Mouse (Mus musculus) limb, embryonic 15.5 days (tissue): ENCODE measurements around the gene Rpl19. TPM values are rescaled to one million over a fixed set of nuclear protein-coding genes. Genes with fewer than 3 reads are reported as not detected.
A peak's percentile ranks its signal among the peaks of the same experiment; 100 is the strongest.

Experiments
- ATAC-seq: fragments of 200-750 bp; cut with Nextera tagmentation; 2 replicates; pipeline ENCODE4 v1.8.0; 2017; ENCODE audit warnings: low read depth, moderate TSS enrichment; ENCODE audit not compliant: insufficient number of reproducible peaks, low FRiP score, low TSS enrichment
- H3K27ac ChIP-seq: fragments of 300-500 bp; sonication (generic); 2 replicates; pipeline ENCODE4 v1.5.1; 2015; ENCODE audit warnings: moderate library complexity, mild to moderate bottlenecking, inconsistent platforms
- H3K27me3 ChIP-seq: fragments of 300-500 bp; sonication (generic); 2 replicates; pipeline ENCODE4 v1.6.1; 2015; ENCODE audit warnings: inconsistent platforms
- H3K36me3 ChIP-seq: fragments of 300-500 bp; sonication (generic); 2 replicates; pipeline ENCODE4 v1.6.1; 2015; ENCODE audit warnings: inconsistent platforms
- H3K4me1 ChIP-seq: fragments of 300-500 bp; sonication (generic); 2 replicates; pipeline ENCODE4 v1.6.1; 2015; ENCODE audit warnings: inconsistent platforms
- H3K4me2 ChIP-seq: fragments of 300-500 bp; sonication (generic); 2 replicates; pipeline ENCODE4 v1.6.1; 2015; ENCODE audit warnings: mild to moderate bottlenecking, inconsistent platforms
- H3K4me3 ChIP-seq: fragments of 300-500 bp; sonication (generic); 2 replicates; pipeline ENCODE4 v1.5.1; 2015; ENCODE audit warnings: mild to moderate bottlenecking, inconsistent platforms
- H3K9ac ChIP-seq: fragments of 300-500 bp; sonication (generic); 2 replicates; pipeline ENCODE4 v1.6.1; 2015; ENCODE audit warnings: inconsistent platforms
- H3K9me3 ChIP-seq: fragments of 300-500 bp; sonication (generic); 2 replicates; pipeline ENCODE4 v1.6.1; 2016; ENCODE audit warnings: inconsistent platforms
- WGBS: fragments of 180-500 bp; shearing (Covaris S2); methylation state at CpG from one replicate; pipeline ENCODE4 v1.1.7; 2015; 5-methylcytosine and 5-hydroxymethylcytosine counted together
- polyA plus RNA-seq: library from polyadenylated mRNA; unstranded; fragments of >200 nt; fragmentation: Nextera tagmentation; extraction: Ambion mirVana; gene quantifications from 2 replicates; pipeline ENCODE4 v1.2.1, GENCODE M21; 2015

The Rpl19 gene
- polyA plus RNA-seq, 1 experiment from 2014 or later = 1,062 TPM

- Histone ChIP-seq H3K27me3 (no peaks in the 10 kb centered on the region), H3K9ac (peak overlapping the region; percentile 99), H3K4me1 (peaks cover 14% of the 10 kb centered on the region), H3K9me3 (no peaks in the 10 kb centered on the region), H3K4me2 (peak overlapping the region; percentile 67), H3K4me3 (peak overlapping the region; percentile 83), H3K27ac (peak overlapping the region; percentile 87; the same call in 1 of the 2 replicates), H3K36me3 (peaks cover 35% of the 10 kb centered on the region)
- 15% methylated on average over 7 of the region's 7 CpGs for WGBS
- ATAC-seq = no peak
Measured at GRCm38 (mm10) chr11:98027785-98028184, 1.3 kb downstream of the Rpl19 start.

- no peak overlapping the region for H3K27ac ChIP-seq
Measured at GRCm38 (mm10) chr11:98030701-98031442, 4.4 kb downstream of the Rpl19 start.

GRCm38 (mm10) chr11:98031443-98031770 is 4.9 kb downstream of the Rpl19 start:
- no peak for ATAC-seq
- H3K4me1 ChIP-seq = peaks cover 21% of the 10 kb centered on the region
- H3K36me3 ChIP-seq = peaks cover 35% of the 10 kb centered on the region
- peaks cover 7% of the 10 kb centered on the region for H3K27me3 ChIP-seq
- H3K4me3 ChIP-seq = no peak overlapping the region
- no peaks in the 10 kb centered on the region for H3K9me3 ChIP-seq
- H3K27ac ChIP-seq = no peak overlapping the region
- H3K4me2 ChIP-seq = no peak overlapping the region
- H3K9ac ChIP-seq = no peak overlapping the region
- 9% methylated on average over 5 of the region's 5 CpGs for WGBS

More at GRCm38 (mm10) chr11:98030701-98031442, 4.4 kb downstream of the Rpl19 start:
- ATAC-seq = no peak
- no peak overlapping the region for H3K4me2 ChIP-seq
- H3K9me3 ChIP-seq = no peaks in the 10 kb centered on the region
- peaks cover 18% of the 10 kb centered on the region for H3K4me1 ChIP-seq
- H3K9ac ChIP-seq = no peak overlapping the region
- no peak overlapping the region for H3K4me3 ChIP-seq
- peaks cover 35% of the 10 kb centered on the region for H3K36me3 ChIP-seq
- peaks cover 2% of the 10 kb centered on the region for H3K27me3 ChIP-seq
- 48% methylated on average over 5 of the region's 5 CpGs for WGBS

GRCm38 (mm10) chr11:98034061-98034460 is 7.6 kb downstream of the Rpl19 start:
- Histone ChIP-seq H3K4me3 (no peak overlapping the region), H3K9me3 (no peaks in the 10 kb centered on the region), H3K27me3 (peaks cover 14% of the 10 kb centered on the region), H3K4me2 (no peak overlapping the region), H3K27ac (no peak overlapping the region), H3K4me1 (peaks cover 28% of the 10 kb centered on the region), H3K36me3 (peaks cover 23% of the 10 kb centered on the region), H3K9ac (no peak overlapping the region)
- no peak for ATAC-seq
- WGBS = 77% methylated on average over 5 of the region's 5 CpGs

- H3K4me2 ChIP-seq = no peak overlapping the region
- H3K27ac ChIP-seq = no peak overlapping the region
- peaks cover 28% of the 10 kb centered on the region for H3K4me1 ChIP-seq
- H3K27me3 ChIP-seq = peaks cover 14% of the 10 kb centered on the region
- peaks cover 16% of the 10 kb centered on the region for H3K36me3 ChIP-seq
- 32% methylated on average over 4 of the region's 4 CpGs for WGBS
- no peak for ATAC-seq
- H3K9me3 ChIP-seq = no peaks in the 10 kb centered on the region
- no peak overlapping the region for H3K4me3 ChIP-seq
- H3K9ac ChIP-seq = no peak overlapping the region
Measured at GRCm38 (mm10) chr11:98034840-98035239, 8.3 kb downstream of the Rpl19 start.

- peaks cover 4% of the 10 kb centered on the region for H3K36me3 ChIP-seq
- H3K27ac ChIP-seq = no peak overlapping the region
- peak overlapping the region; percentile 61 for H3K4me2 ChIP-seq
- 0 out of 2 replicates have a peak overlapping the region, but pooled peaks have one; percentile 8 for H3K9ac ChIP-seq
- ATAC-seq = peak; percentile 41
- H3K9me3 ChIP-seq = no peaks in the 10 kb centered on the region
- peak overlapping the region; percentile 31 for H3K4me3 ChIP-seq
- WGBS = 4% methylated on average over 27 of the region's 27 CpGs
- peaks cover 14% of the 10 kb centered on the region for H3K27me3 ChIP-seq
- peaks cover 28% of the 10 kb centered on the region for H3K4me1 ChIP-seq
Measured at GRCm38 (mm10) chr11:98035977-98036377, 9.5 kb downstream of the Rpl19 start.

GRCm38 (mm10) chr11:98037871-98038270 is 11.4 kb downstream of the Rpl19 start:
- H3K9ac ChIP-seq = no peak overlapping the region
- no peak overlapping the region for H3K27ac ChIP-seq
- WGBS = 60% methylated on average over 14 of the region's 14 CpGs
- ATAC-seq = no peak
- no peaks in the 10 kb centered on the region for H3K36me3 ChIP-seq
- H3K4me1 ChIP-seq = peaks cover 28% of the 10 kb centered on the region
- H3K4me2 ChIP-seq = no peak overlapping the region
- H3K4me3 ChIP-seq = no peak overlapping the region
- peaks cover 14% of the 10 kb centered on the region for H3K27me3 ChIP-seq
- H3K9me3 ChIP-seq = no peaks in the 10 kb centered on the region

- H3K36me3 ChIP-seq = no peaks in the 10 kb centered on the region
- no peak overlapping the region for H3K9ac ChIP-seq
- WGBS = 77% methylated on average over 8 of the region's 8 CpGs
- no peak for ATAC-seq
- H3K27ac ChIP-seq = no peak overlapping the region
- H3K27me3 ChIP-seq = peaks cover 11% of the 10 kb centered on the region
- no peak overlapping the region for H3K4me3 ChIP-seq
- H3K4me1 ChIP-seq = peaks cover 18% of the 10 kb centered on the region
- H3K4me2 ChIP-seq = no peak overlapping the region
- no peaks in the 10 kb centered on the region for H3K9me3 ChIP-seq
Measured at GRCm38 (mm10) chr11:98040975-98041374, 14.5 kb downstream of the Rpl19 start.

GRCm38 (mm10) chr11:98042741-98043140 is 16.2 kb downstream of the Rpl19 start:
- 84% methylated on average over 6 of the region's 6 CpGs for WGBS
- ATAC-seq = no peak
- H3K27me3 ChIP-seq = no peaks in the 10 kb centered on the region
- H3K4me3 ChIP-seq = no peak overlapping the region
- no peaks in the 10 kb centered on the region for H3K36me3 ChIP-seq
- no peak overlapping the region for H3K27ac ChIP-seq
- peaks cover 10% of the 10 kb centered on the region; the same call in 1 of the 2 replicates for H3K4me1 ChIP-seq
- no peaks in the 10 kb centered on the region for H3K9me3 ChIP-seq
- H3K4me2 ChIP-seq = no peak overlapping the region
- H3K9ac ChIP-seq = no peak overlapping the region

GRCm38 (mm10) chr11:98044074-98044473 is 17.6 kb downstream of the Rpl19 start:
- no peak for ATAC-seq
- 74% methylated on average over 5 of the region's 5 CpGs for WGBS
- Histone ChIP-seq H3K4me3 (no peak overlapping the region), H3K9me3 (no peaks in the 10 kb centered on the region), H3K36me3 (no peaks in the 10 kb centered on the region), H3K4me1 (peaks cover 10% of the 10 kb centered on the region; the same call in 1 of the 2 replicates), H3K4me2 (no peak overlapping the region), H3K27ac (no peak overlapping the region), H3K9ac (no peak overlapping the region), H3K27me3 (0 out of 2 replicates have a peak, but pooled peaks cover 5% of the 10 kb centered on the region)

GRCm38 (mm10) chr11:98045596-98045995 is 19.1 kb downstream of the Rpl19 start:
- WGBS = 60% methylated on average over 4 of the region's 4 CpGs
- Histone ChIP-seq H3K9me3 (no peaks in the 10 kb centered on the region), H3K4me3 (no peak overlapping the region)

GRCm38 (mm10) chr11:98046466-98046865 is 20.0 kb downstream of the Rpl19 start:
- no peak overlapping the region for H3K9ac ChIP-seq
- H3K27me3 ChIP-seq = peaks cover 25% of the 10 kb centered on the region
- no peaks in the 10 kb centered on the region for H3K9me3 ChIP-seq
- ATAC-seq = no peak
- no peak overlapping the region for H3K4me2 ChIP-seq
- no peaks in the 10 kb centered on the region for H3K36me3 ChIP-seq
- peaks cover 13% of the 10 kb centered on the region; the same call in 1 of the 2 replicates for H3K4me1 ChIP-seq
- no peak overlapping the region for H3K27ac ChIP-seq
- WGBS = 50% methylated on average over 1 of the region's 1 CpGs
- no peak overlapping the region for H3K4me3 ChIP-seq

More at GRCm38 (mm10) chr11:98045596-98045995, 19.1 kb downstream of the Rpl19 start:
- peaks cover 16% of the 10 kb centered on the region for H3K27me3 ChIP-seq
- H3K4me1 ChIP-seq = peaks cover 12% of the 10 kb centered on the region; the same call in 1 of the 2 replicates
- no peak for ATAC-seq
- H3K9ac ChIP-seq = no peak overlapping the region
- no peaks in the 10 kb centered on the region for H3K36me3 ChIP-seq
- H3K4me2 ChIP-seq = no peak overlapping the region
- H3K27ac ChIP-seq = no peak overlapping the region
